Mouse (Mus musculus) lung, postnatal 14 days (tissue): ENCODE data around the gene Ephx1.

ENCODE experiments used
- DNase-seq: peaks from one replicate; pipeline ENCODE4 v3.0.0; 2021

Ephx1 gene

DNA sequence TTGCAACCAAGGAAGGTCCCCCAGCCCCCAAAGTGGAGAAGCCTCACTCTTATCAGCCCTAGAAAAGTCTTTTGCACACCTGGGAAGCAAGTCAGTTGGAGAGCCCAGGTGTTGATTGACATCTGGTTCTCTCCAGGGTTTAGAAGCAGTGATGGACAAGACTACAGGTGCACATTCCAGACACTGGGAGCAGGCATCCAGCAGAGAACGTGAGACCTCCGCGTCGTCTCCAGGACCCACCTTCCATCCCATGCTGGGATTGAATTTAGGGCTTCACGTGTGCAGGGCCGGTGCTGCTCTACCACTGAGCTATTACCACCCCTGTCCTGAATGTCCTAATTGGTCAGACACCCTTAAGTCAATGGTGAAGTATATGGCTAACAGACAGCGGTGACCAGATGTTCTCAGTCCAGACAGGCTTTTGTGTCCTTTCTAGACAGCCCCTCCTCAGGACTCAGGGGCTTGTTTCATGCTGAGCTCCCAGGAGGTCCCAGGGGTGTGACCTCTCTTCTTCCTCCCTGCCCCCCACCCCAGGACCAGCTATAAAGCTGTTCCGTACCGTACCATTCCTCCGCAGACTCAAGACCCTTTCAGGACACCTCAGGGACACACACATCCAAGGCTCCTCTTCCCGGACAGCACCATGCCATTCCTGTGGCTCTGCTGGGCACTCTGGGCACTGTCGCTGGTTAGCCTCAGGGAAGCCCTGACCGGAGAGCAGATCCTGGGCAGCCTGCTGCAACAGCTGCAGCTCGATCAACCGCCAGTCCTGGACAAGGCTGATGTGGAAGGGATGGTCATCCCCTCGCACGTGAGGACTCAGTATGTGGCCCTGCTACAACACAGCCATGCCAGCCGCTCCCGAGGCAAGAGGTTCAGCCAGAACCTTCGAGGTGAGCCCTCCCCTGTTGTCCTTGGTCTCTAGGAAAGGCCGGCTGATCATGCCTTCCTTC lies 86.0 kb downstream of the Ephx1 start, which contains the start of gene Lefty1:
TSS of gene Lefty1 (plus strand) at position 556 of the 953 bp plus-strand sequence.
- DNase-seq = no peak

DNA sequence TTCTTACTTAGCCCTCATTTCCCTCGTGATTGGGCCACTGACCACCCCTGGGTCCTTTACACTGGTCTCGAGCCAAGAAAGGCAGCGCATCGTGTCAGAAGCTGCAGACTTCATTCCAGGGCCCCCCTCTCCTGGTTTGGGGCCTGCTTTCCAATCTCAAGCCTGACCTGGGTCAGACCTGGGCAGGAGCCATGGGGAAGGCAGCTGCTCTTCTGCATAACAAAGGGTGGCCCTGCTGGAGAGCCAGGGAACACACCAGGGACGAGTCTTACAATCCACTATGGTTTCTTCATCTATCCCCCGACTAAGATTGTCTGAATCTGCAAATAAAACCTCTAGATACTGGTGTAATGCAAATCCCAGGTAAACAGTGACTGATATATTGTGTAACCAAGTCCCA lies 87.0 kb downstream of the Ephx1 start:
- DNase-seq = no peak

DNA sequence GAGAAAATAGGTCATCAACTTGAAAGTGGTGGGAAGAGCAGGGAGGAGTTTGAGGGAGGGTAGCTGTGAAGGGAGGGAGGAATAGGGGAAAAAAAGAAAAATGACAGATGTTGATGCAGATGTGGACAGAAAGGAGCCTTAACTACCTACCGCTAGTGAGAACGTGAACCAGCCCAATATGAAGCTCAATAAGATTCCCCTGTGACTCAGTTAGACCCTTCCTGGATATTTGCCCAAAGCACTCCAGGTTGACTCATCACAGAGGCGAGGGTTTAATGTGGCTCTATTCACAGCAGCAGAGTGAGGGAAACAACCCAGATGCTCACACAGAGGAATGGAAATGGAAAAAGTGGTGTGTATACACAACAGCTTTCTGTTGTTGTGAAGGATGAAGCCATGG lies 89.6 kb downstream of the Ephx1 start:
- DNase-seq = no peak

DNA sequence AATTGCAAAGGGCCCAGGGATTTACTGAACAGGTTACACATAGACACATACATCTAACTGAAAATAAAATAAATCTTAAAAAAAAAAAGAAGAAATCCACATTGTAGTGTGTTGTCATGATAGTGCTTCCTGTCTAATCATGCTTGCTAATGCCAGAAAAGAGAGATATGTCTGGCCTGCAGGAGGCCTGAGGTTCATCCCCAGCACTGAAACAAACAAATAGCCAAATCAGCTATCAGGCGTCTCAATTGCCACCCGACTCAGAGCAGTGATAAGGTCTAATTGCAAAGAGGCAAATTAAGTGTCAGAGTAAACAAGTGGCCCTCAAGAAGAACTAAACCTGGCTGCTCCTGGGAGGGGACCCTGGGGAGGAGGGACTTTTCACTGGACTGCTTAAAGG lies 91.1 kb downstream of the Ephx1 start:
- DNase-seq = no peak

DNA sequence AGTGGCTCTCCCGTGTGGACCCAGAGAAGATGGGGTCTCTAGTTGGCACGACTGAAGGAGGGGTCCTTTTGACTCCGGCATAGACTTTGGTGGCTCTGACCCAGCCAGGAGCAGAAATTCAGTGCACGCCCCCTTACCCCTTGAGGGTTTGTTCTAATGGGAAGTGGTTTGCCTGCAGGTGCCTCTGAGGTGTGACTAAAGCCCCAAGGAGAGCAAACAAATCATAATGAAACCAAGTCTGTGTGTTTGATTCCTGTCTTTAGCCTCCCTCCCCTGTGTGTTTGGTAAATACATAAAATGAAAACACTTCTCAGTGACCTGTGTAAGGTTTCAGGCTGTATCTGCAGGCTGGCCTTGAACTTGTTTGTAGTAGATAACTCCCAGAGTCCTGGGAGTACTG lies 94.4 kb downstream of the Ephx1 start:
- no peak for DNase-seq
